Mouse (Mus musculus): ENCODE measurements at regions not wholly inside any gene's neighbourhood (a gene's known extent, or its start where the extent isn't known, plus 50 kb on each side); places are given as distances from the start of the nearest gene placed in this dataset.
A peak's percentile ranks its signal among the peaks of the same experiment; 100 is the strongest.

DNA sequence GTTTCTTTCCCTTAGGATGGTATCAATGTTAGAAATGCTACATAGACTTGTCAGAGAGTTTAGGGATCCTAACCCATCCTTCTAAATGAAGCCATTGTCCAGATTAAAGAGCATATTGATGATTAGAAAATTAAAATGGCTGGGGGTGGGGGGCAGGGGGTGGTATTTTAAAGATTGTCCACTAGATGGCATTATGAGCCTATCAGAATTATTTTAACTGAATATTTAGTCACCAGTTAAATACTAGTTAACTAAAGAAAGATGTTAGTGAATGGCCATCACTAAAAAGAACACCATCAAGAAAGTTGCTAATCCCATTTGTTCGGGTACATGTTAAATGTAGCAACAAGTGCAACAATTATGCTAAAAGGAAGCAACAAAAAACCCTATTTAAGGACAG lies 1909.6 kb upstream of the 5930422O12Rik start:
- no peak overlapping the region for H3K4me2 ChIP-seq (ENCODE audit: low read depth)
- no peaks in the 10 kb centered on the region for H3K36me3 ChIP-seq (ENCODE audit: control insufficient read depth, insufficient read depth)
- H3ac ChIP-seq (ENCODE audit: control insufficient read depth, insufficient read length) = no peak overlapping the region
- no peaks in the 10 kb centered on the region for H3K27me3 ChIP-seq (ENCODE audit: control insufficient read depth, insufficient read depth, insufficient read length)
- no peak overlapping the region for H3K4me3 ChIP-seq
- no peaks in the 10 kb centered on the region for H3K79me2 ChIP-seq (ENCODE audit: control insufficient read depth, insufficient read depth)
- TF ChIP-seq USF1 (IDR thresholded peaks at IDR 0.05; ENCODE audit: low read depth) = no peak
- TF ChIP-seq POLR2A (IDR thresholded peaks at IDR 0.05; ENCODE audit: insufficient read length, low read depth) = no peak
- TF ChIP-seq MYOD1 (IDR thresholded peaks at IDR 0.05; ENCODE audit: control insufficient read depth in 1 of 3, insufficient read length in 2 of 3, low read depth in 2 of 3) = no peak
- no peak for TF ChIP-seq E2F4 (IDR thresholded peaks at IDR 0.05; ENCODE audit: insufficient read depth)
- no peak for TF ChIP-seq MAX (IDR thresholded peaks at IDR 0.05; ENCODE audit: low read depth)
- no peak for TF ChIP-seq MYOG (IDR thresholded peaks at IDR 0.05; ENCODE audit: control insufficient read depth in 1 of 3, insufficient read depth in 1 of 3, insufficient read length in 2 of 3, low read depth in 2 of 3)
- TF ChIP-seq POLR2AphosphoS2 (IDR thresholded peaks at IDR 0.05; ENCODE audit: insufficient read length, low read depth) = no peak
- TF ChIP-seq CEBPB (IDR thresholded peaks at IDR 0.05; ENCODE audit: insufficient read depth, poor library complexity, severe bottlenecking) = no peak
- no peak for TF ChIP-seq REST (IDR thresholded peaks at IDR 0.05; ENCODE audit: insufficient read depth, insufficient read length)
- TF ChIP-seq TCF12 (IDR thresholded peaks at IDR 0.05; ENCODE audit: insufficient read depth, poor library complexity, severe bottlenecking) = no peak
- TF ChIP-seq TCF3 (IDR thresholded peaks at IDR 0.05; ENCODE audit: insufficient read length, low read depth) = no peak
- TF ChIP-seq SRF (IDR thresholded peaks at IDR 0.05; ENCODE audit: control insufficient read depth, insufficient read length, low read depth) = no peak

DNA sequence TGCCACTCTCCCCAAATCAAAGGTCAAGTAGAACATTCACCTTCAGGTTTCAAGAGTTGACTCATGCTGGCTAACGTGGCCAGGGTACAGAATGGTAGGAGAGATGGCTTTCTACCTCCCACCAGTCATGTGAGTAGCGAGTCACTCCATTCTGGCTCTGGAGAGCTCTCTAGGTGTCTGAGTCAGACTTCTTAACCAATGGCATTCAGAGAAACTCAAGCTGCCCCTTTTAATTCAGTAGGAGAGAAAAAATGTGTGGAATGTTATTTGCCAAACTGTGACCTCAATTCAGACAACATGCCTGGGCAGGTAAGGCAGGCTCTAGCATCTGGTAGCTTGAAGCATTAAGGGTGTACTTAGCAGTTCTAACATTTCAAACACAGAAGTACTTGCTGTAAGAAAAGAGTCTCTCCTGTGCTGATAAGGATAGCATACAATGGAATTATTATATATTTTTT lies 1907.5 kb upstream of the 5930422O12Rik start:
- peak overlapping the region; percentile 16 for H3K4me2 ChIP-seq (ENCODE audit: low read depth)
- no peak overlapping the region for H3K4me3 ChIP-seq
- H3K27me3 ChIP-seq (ENCODE audit: control insufficient read depth, insufficient read depth, insufficient read length) = no peaks in the 10 kb centered on the region
- no peaks in the 10 kb centered on the region for H3K36me3 ChIP-seq (ENCODE audit: control insufficient read depth, insufficient read depth)
- no peak for TF ChIP-seq CEBPB (IDR thresholded peaks at IDR 0.05; ENCODE audit: insufficient read depth, poor library complexity, severe bottlenecking)
- TF ChIP-seq TCF3 (IDR thresholded peaks at IDR 0.05; ENCODE audit: insufficient read length, low read depth) = no peak
- TF ChIP-seq SRF (IDR thresholded peaks at IDR 0.05; ENCODE audit: control insufficient read depth, insufficient read length, low read depth) = no peak
- TF ChIP-seq USF1 (IDR thresholded peaks at IDR 0.05; ENCODE audit: low read depth) = peak; percentile 63
- no peak for TF ChIP-seq POLR2A (IDR thresholded peaks at IDR 0.05; ENCODE audit: insufficient read length, low read depth)
- H3K79me2 ChIP-seq (ENCODE audit: control insufficient read depth, insufficient read depth) = no peaks in the 10 kb centered on the region
- no peak overlapping the region for H3ac ChIP-seq (ENCODE audit: control insufficient read depth, insufficient read length)

DNA sequence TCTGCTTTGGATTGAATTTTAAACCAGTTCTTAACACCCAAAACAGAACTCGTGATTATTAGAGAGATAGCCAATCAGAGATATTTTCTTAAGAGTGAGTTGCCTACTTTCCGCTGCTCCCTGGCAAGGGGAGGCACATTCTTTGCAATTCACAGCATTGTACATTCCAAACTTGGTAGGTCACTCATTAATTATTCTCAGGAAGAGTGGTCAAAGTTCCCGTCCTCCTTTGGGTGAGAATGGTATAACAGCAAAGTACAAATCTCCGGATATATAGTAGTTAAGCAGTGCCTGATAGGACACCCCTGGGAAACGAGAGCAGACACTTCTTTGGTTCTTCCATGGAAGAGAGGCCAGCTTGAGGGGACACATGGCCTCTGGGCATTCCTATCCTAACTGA lies 1903.4 kb upstream of the 5930422O12Rik start:
- Histone ChIP-seq H3K79me2 (ENCODE audit: control insufficient read depth, insufficient read depth) (no peaks in the 10 kb centered on the region), H3ac (ENCODE audit: control insufficient read depth, insufficient read length) (no peak overlapping the region), H3K4me3 (no peak overlapping the region), H3K4me2 (ENCODE audit: low read depth) (no peak overlapping the region), H3K27me3 (ENCODE audit: control insufficient read depth, insufficient read depth, insufficient read length) (no peaks in the 10 kb centered on the region), H3K36me3 (ENCODE audit: control insufficient read depth, insufficient read depth) (no peaks in the 10 kb centered on the region)
- TF ChIP-seq USF1 (IDR thresholded peaks at IDR 0.05; ENCODE audit: low read depth) (no peak), MAX (IDR thresholded peaks at IDR 0.05; ENCODE audit: low read depth) (no peak), CEBPB (IDR thresholded peaks at IDR 0.05; ENCODE audit: insufficient read depth, poor library complexity, severe bottlenecking) (no peak), POLR2A (IDR thresholded peaks at IDR 0.05; ENCODE audit: insufficient read length, low read depth) (no peak), TCF12 (IDR thresholded peaks at IDR 0.05; ENCODE audit: insufficient read depth, poor library complexity, severe bottlenecking) (no peak), MYOG (IDR thresholded peaks at IDR 0.05; ENCODE audit: control insufficient read depth in 1 of 3, insufficient read depth in 1 of 3, insufficient read length in 2 of 3, low read depth in 2 of 3) (no peak), MYOD1 (IDR thresholded peaks at IDR 0.05; ENCODE audit: control insufficient read depth in 1 of 3, insufficient read length in 2 of 3, low read depth in 2 of 3) (no peak)

DNA sequence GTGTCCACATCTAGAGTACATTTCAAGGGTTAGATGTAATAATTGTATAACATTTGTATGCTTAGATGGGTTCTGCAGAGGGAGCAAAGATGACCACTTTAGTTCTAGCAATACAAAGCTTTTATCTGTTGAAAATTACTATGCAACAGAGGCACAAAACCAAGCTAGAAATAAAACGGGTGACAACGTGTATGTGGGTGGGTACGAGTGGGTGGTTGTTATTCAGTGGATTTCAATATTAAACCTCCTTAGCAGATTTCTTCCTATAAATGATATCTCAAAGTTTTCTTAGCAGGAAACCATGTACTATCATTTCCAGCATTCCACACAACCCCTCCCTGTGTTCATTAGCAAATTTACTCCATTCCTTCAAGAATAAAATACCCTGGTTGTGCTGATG lies 1889.3 kb upstream of the 5930422O12Rik start:
- Histone ChIP-seq H3ac (ENCODE audit: control insufficient read depth, insufficient read length) (no peak overlapping the region), H3K27me3 (ENCODE audit: control insufficient read depth, insufficient read depth, insufficient read length) (no peaks in the 10 kb centered on the region), H3K36me3 (ENCODE audit: control insufficient read depth, insufficient read depth) (no peaks in the 10 kb centered on the region), H3K4me3 (no peak overlapping the region), H3K4me2 (ENCODE audit: low read depth) (no peak overlapping the region), H3K79me2 (ENCODE audit: control insufficient read depth, insufficient read depth) (no peaks in the 10 kb centered on the region)
- TF ChIP-seq E2F4 (IDR thresholded peaks at IDR 0.05; ENCODE audit: insufficient read depth) (no peak), REST (IDR thresholded peaks at IDR 0.05; ENCODE audit: insufficient read depth, insufficient read length) (no peak), TCF3 (IDR thresholded peaks at IDR 0.05; ENCODE audit: insufficient read length, low read depth) (no peak), USF1 (IDR thresholded peaks at IDR 0.05; ENCODE audit: low read depth) (no peak), POLR2A (IDR thresholded peaks at IDR 0.05; ENCODE audit: insufficient read length, low read depth) (no peak), CEBPB (IDR thresholded peaks at IDR 0.05; ENCODE audit: insufficient read depth, poor library complexity, severe bottlenecking) (no peak), TCF12 (IDR thresholded peaks at IDR 0.05; ENCODE audit: insufficient read depth, poor library complexity, severe bottlenecking) (no peak), POLR2AphosphoS2 (IDR thresholded peaks at IDR 0.05; ENCODE audit: insufficient read length, low read depth) (no peak), MAX (IDR thresholded peaks at IDR 0.05; ENCODE audit: low read depth) (no peak), MYOD1 (IDR thresholded peaks at IDR 0.05; ENCODE audit: control insufficient read depth in 1 of 3, insufficient read length in 2 of 3, low read depth in 2 of 3) (no peak), SRF (IDR thresholded peaks at IDR 0.05; ENCODE audit: control insufficient read depth, insufficient read length, low read depth) (no peak), MYOG (IDR thresholded peaks at IDR 0.05; ENCODE audit: control insufficient read depth in 1 of 3, insufficient read depth in 1 of 3, insufficient read length in 2 of 3, low read depth in 2 of 3) (no peak)

DNA sequence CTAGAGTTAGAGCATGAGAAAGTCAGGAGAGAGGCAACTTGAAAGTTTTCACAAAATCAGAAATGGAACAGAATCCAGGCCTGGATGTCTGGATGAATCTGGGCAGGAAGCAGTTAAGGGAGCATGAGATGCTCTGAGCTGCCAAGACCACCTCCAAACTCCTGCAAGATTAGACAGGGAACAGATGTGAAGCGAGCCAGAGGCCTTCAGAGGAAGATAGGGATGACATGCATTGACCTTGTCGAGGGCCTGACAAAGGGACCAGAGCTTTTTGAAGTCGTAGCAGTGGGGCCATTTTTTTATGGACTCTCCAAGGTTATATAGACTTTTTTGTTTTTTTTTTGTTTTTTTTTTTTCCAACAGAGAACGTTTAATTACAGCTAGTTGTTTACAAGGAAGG lies 1886.9 kb upstream of the 5930422O12Rik start:
- Histone ChIP-seq H3K4me3 (no peak overlapping the region), H3K79me2 (ENCODE audit: control insufficient read depth, insufficient read depth) (no peaks in the 10 kb centered on the region), H3K4me2 (ENCODE audit: low read depth) (no peak overlapping the region), H3K36me3 (ENCODE audit: control insufficient read depth, insufficient read depth) (no peaks in the 10 kb centered on the region), H3K27me3 (ENCODE audit: control insufficient read depth, insufficient read depth, insufficient read length) (no peaks in the 10 kb centered on the region), H3ac (ENCODE audit: control insufficient read depth, insufficient read length) (no peak overlapping the region)
- TF ChIP-seq TCF3 (IDR thresholded peaks at IDR 0.05; ENCODE audit: insufficient read length, low read depth) = no peak
- TF ChIP-seq MYOG (IDR thresholded peaks at IDR 0.05; ENCODE audit: control insufficient read depth in 1 of 3, insufficient read depth in 1 of 3, insufficient read length in 2 of 3, low read depth in 2 of 3) = no peak
- TF ChIP-seq USF1 (IDR thresholded peaks at IDR 0.05; ENCODE audit: low read depth) = no peak
- no peak for TF ChIP-seq REST (IDR thresholded peaks at IDR 0.05; ENCODE audit: insufficient read depth, insufficient read length)
- no peak for TF ChIP-seq E2F4 (IDR thresholded peaks at IDR 0.05; ENCODE audit: insufficient read depth)
- no peak for TF ChIP-seq SRF (IDR thresholded peaks at IDR 0.05; ENCODE audit: control insufficient read depth, insufficient read length, low read depth)
- no peak for TF ChIP-seq POLR2A (IDR thresholded peaks at IDR 0.05; ENCODE audit: insufficient read length, low read depth)
- TF ChIP-seq MAX (IDR thresholded peaks at IDR 0.05; ENCODE audit: low read depth) = no peak
- no peak for TF ChIP-seq MYOD1 (IDR thresholded peaks at IDR 0.05; ENCODE audit: control insufficient read depth in 1 of 3, insufficient read length in 2 of 3, low read depth in 2 of 3)
- no peak for TF ChIP-seq CEBPB (IDR thresholded peaks at IDR 0.05; ENCODE audit: insufficient read depth, poor library complexity, severe bottlenecking)
- no peak for TF ChIP-seq TCF12 (IDR thresholded peaks at IDR 0.05; ENCODE audit: insufficient read depth, poor library complexity, severe bottlenecking)
- TF ChIP-seq POLR2AphosphoS2 (IDR thresholded peaks at IDR 0.05; ENCODE audit: insufficient read length, low read depth) = no peak

Data from myocyte (in vitro differentiated cells).